Mouse (Mus musculus): ENCODE measurements at regions not wholly inside any gene's neighbourhood (a gene's known extent, or its start where the extent isn't known, plus 50 kb on each side); places are given as distances from the start of the nearest gene placed in this dataset.
A peak's percentile ranks its signal among the peaks of the same experiment; 100 is the strongest.

DNA sequence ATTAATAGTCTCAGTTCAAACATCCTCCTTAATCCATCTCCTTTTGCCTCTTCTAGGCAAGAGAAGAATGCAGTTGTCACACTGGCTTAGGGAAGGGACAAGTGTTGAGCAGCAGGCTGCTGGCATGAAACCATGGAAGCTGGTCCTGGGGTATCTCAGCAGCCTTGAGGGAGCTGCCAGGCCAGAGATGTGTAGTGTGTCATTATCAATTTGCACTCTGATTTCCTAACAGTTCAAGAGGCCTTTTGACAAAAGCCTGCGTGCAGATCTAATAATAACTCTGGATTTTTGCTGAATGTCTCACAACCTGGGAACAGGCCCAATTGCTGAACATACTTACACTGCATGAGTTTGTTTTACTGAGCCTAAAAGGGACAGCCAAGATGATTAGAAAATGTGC is 199.4 kb downstream of the Trib2 start:
- H3K27me3 ChIP-seq (ENCODE audit: control insufficient read depth, insufficient read depth, low read length) = no peaks in the 10 kb centered on the region
- no peak overlapping the region for H3K4me3 ChIP-seq (replicated peaks; ENCODE audit: low read length)
- TF ChIP-seq POLR2A (IDR thresholded peaks at IDR 0.05; ENCODE audit: borderline replicate concordance, extremely low read depth, insufficient read depth, insufficient read length) = no peak
- H3K9ac ChIP-seq (ENCODE audit: low read depth, low read length, severe bottlenecking) = no peak overlapping the region
- no peaks in the 10 kb centered on the region for H3K36me3 ChIP-seq (ENCODE audit: control insufficient read depth, insufficient read depth, low read length)
- WGBS = 35% methylated on average over 1 of the region's 1 CpGs
- no peak overlapping the region for H3K4me2 ChIP-seq (replicated peaks; ENCODE audit: low read depth, low read length, severe bottlenecking)
- H3K9me3 ChIP-seq (ENCODE audit: control insufficient read depth, low read length) = no peaks in the 10 kb centered on the region
- H3K4me1 ChIP-seq (ENCODE audit: control insufficient read depth, insufficient read depth, low read length) = peaks cover 3% of the 10 kb centered on the region; the same call in 1 of the 2 replicates
- peak; percentile 61 for DNase-seq (ENCODE audit: low spot score)
- H3K27ac ChIP-seq (replicated peaks; ENCODE audit: low read depth, low read length) = no peak overlapping the region
- ATAC-seq (ENCODE audit: low FRiP score, low read depth) = peak; percentile 44; the same call in 1 of the 2 replicates

DNA sequence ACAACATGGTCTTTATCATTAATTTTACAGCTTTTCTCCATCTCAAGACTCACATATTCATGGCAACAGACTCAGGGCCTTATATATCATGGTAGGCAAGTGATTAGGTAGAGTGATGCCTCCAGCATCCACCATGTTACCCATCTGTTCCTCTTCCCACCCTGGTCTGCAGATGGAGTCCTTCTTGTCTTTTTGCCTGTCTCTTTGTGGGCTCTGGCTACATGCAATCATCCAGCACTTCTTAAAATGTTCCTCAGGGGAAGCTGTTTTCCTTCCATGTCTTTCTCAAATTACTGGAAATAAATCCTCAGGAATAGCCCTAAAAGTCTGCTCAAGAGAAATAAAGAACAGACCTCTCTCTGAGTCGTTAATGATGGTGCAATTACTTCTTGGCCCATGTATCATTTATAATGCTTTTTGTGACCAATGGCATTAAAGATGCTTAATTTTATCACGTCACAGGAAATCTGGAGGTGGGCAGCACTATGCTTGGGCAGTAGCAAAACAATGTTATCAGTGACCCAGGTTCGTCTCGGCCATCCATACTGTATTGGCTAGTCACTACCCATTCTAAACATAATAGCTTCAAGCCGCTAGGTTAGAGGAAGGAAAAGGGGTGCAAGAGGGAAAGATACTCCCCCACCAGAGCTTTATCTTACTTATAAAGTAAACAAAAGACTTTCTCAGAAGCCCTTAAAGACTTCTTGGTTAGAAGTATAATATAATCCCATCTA is 204.7 kb downstream of the Trib2 start:
- H3K9me3 ChIP-seq (ENCODE audit: control insufficient read depth, low read length) = no peaks in the 10 kb centered on the region
- H3K36me3 ChIP-seq (ENCODE audit: control insufficient read depth, insufficient read depth, low read length) = no peaks in the 10 kb centered on the region
- DNase-seq (ENCODE audit: low spot score) (no peak), ATAC-seq (ENCODE audit: low FRiP score, low read depth) (no peak)
- no peaks in the 10 kb centered on the region for H3K27me3 ChIP-seq (ENCODE audit: control insufficient read depth, insufficient read depth, low read length)
- no peak overlapping the region for H3K4me3 ChIP-seq (replicated peaks; ENCODE audit: low read length)
- TF ChIP-seq POLR2A (IDR thresholded peaks at IDR 0.05; ENCODE audit: borderline replicate concordance, extremely low read depth, insufficient read depth, insufficient read length) = no peak
- WGBS = 50% methylated on average over 5 of the region's 5 CpGs
- H3K4me1 ChIP-seq (ENCODE audit: control insufficient read depth, insufficient read depth, low read length) = 0 out of 2 replicates have a peak, but pooled peaks cover 2% of the 10 kb centered on the region
- H3K9ac ChIP-seq (ENCODE audit: low read depth, low read length, severe bottlenecking) = no peak overlapping the region
- no peak overlapping the region for H3K4me2 ChIP-seq (replicated peaks; ENCODE audit: low read depth, low read length, severe bottlenecking)
- no peak overlapping the region for H3K27ac ChIP-seq (replicated peaks; ENCODE audit: low read depth, low read length)

DNA sequence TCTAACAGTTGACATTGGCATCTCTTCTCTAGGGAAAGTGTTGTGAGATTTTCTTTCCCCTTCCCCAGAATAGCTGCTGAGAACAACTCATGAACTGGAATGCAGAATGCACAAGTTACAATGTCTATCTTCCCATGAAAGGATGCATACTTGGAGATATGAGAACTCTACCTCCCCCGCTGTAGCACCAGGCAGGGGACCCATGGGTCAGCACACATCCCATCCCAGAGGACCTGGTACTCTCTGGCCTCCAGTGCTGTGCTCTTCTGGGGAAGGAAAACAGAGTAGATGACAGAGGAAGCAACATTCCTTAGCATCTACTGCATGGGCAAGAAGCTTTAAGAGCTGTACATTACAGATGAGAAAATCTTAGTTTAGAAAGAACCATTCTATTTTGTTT is 209.6 kb downstream of the Trib2 start:
- DNase-seq (ENCODE audit: low spot score) = no peak
- Histone ChIP-seq H3K4me2 (replicated peaks; ENCODE audit: low read depth, low read length, severe bottlenecking) (no peak overlapping the region), H3K27me3 (ENCODE audit: control insufficient read depth, insufficient read depth, low read length) (no peaks in the 10 kb centered on the region), H3K9me3 (ENCODE audit: control insufficient read depth, low read length) (no peaks in the 10 kb centered on the region), H3K36me3 (ENCODE audit: control insufficient read depth, insufficient read depth, low read length) (no peaks in the 10 kb centered on the region), H3K4me3 (replicated peaks; ENCODE audit: low read length) (no peak overlapping the region), H3K4me1 (ENCODE audit: control insufficient read depth, insufficient read depth, low read length) (peaks cover 25% of the 10 kb centered on the region), H3K27ac (replicated peaks; ENCODE audit: low read depth, low read length) (no peak overlapping the region), H3K9ac (ENCODE audit: low read depth, low read length, severe bottlenecking) (no peak overlapping the region)
- TF ChIP-seq POLR2A (IDR thresholded peaks at IDR 0.05; ENCODE audit: borderline replicate concordance, extremely low read depth, insufficient read depth, insufficient read length) = no peak
- WGBS = 61% methylated on average over 1 of the region's 1 CpGs
- no peak for ATAC-seq (ENCODE audit: low FRiP score, low read depth)

DNA sequence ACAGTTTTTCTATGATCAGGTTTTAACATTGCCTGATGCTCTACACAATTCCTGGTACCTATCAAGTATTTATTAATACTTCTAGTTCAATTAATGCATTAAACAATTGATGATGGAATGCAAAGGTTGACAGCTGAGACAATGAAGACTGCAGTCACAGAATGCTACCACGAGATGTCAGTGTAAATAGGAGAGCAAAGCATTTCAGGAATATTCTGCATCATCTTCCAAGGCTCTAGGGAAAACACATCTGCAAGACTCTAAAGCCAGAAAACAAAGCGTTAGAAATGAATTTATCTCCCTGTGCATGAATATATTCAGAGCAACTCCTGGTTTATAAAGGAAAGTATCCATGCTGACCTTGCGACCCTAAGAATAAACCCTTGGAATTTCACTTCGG is 210.6 kb downstream of the Trib2 start:
- Histone ChIP-seq H3K9ac (ENCODE audit: low read depth, low read length, severe bottlenecking) (no peak overlapping the region), H3K27me3 (ENCODE audit: control insufficient read depth, insufficient read depth, low read length) (no peaks in the 10 kb centered on the region), H3K9me3 (ENCODE audit: control insufficient read depth, low read length) (no peaks in the 10 kb centered on the region), H3K36me3 (ENCODE audit: control insufficient read depth, insufficient read depth, low read length) (no peaks in the 10 kb centered on the region), H3K27ac (replicated peaks; ENCODE audit: low read depth, low read length) (no peak overlapping the region), H3K4me1 (ENCODE audit: control insufficient read depth, insufficient read depth, low read length) (peaks cover 25% of the 10 kb centered on the region), H3K4me2 (replicated peaks; ENCODE audit: low read depth, low read length, severe bottlenecking) (no peak overlapping the region), H3K4me3 (replicated peaks; ENCODE audit: low read length) (no peak overlapping the region)
- 41% methylated on average over 4 of the region's 4 CpGs for WGBS
- no peak for ATAC-seq (ENCODE audit: low FRiP score, low read depth)
- TF ChIP-seq POLR2A (IDR thresholded peaks at IDR 0.05; ENCODE audit: borderline replicate concordance, extremely low read depth, insufficient read depth, insufficient read length) = no peak
- DNase-seq (ENCODE audit: low spot score) = peak; percentile 57

DNA sequence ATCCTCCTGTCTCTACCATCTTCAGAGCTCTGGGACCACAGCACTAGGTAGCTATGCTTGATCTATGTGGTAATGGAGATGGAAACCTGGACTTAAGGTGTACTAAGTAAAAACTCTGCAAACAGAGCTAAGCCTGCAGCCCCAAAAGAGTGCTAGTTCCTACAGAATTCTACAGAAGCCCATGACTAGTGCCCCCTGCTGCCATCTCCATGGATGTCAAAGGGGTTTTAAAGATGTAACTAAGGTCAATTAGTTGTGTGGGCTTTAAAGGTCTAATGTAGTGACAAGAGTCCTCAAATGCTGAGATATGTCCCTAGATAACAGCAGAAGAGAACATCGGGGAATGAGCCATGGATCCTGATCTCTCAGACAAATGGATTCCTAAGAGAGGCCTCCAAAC is 212.1 kb downstream of the Trib2 start:
- ATAC-seq (ENCODE audit: low FRiP score, low read depth) (no peak), DNase-seq (ENCODE audit: low spot score) (no peak)
- Histone ChIP-seq H3K4me2 (replicated peaks; ENCODE audit: low read depth, low read length, severe bottlenecking) (no peak overlapping the region), H3K4me1 (ENCODE audit: control insufficient read depth, insufficient read depth, low read length) (peaks cover 25% of the 10 kb centered on the region), H3K36me3 (ENCODE audit: control insufficient read depth, insufficient read depth, low read length) (no peaks in the 10 kb centered on the region), H3K9ac (ENCODE audit: low read depth, low read length, severe bottlenecking) (no peak overlapping the region), H3K9me3 (ENCODE audit: control insufficient read depth, low read length) (no peaks in the 10 kb centered on the region), H3K27ac (replicated peaks; ENCODE audit: low read depth, low read length) (no peak overlapping the region), H3K4me3 (replicated peaks; ENCODE audit: low read length) (no peak overlapping the region), H3K27me3 (ENCODE audit: control insufficient read depth, insufficient read depth, low read length) (no peaks in the 10 kb centered on the region)
- 81% methylated on average over 1 of the region's 1 CpGs for WGBS
- TF ChIP-seq POLR2A (IDR thresholded peaks at IDR 0.05; ENCODE audit: borderline replicate concordance, extremely low read depth, insufficient read depth, insufficient read length) = no peak

All from limb, embryonic 14.5 days (tissue).